Mouse (Mus musculus): ENCODE results near the gene Fgfr2.

Gene Fgfr2

DNA sequence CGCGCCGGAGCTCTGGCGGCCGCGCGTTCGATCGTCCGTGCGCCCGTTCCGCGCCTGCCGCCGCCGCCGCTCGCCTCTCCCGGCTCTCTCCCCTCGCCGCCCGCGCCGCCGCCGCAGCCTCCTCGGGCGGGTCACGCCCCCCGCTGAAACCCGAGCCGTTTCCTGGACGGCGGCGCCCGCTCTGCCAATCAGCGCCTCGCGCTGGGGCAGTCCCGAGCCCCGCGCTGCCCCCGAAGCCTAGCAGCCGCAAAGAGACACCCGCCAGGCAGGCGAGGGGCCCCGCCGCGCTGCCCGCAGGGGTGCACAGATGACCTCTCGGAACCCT, 2857.0 kb downstream of the Fgfr2 start:
- peak; percentile 84 for DNase-seq (ENCODE audit: low spot score)

DNA sequence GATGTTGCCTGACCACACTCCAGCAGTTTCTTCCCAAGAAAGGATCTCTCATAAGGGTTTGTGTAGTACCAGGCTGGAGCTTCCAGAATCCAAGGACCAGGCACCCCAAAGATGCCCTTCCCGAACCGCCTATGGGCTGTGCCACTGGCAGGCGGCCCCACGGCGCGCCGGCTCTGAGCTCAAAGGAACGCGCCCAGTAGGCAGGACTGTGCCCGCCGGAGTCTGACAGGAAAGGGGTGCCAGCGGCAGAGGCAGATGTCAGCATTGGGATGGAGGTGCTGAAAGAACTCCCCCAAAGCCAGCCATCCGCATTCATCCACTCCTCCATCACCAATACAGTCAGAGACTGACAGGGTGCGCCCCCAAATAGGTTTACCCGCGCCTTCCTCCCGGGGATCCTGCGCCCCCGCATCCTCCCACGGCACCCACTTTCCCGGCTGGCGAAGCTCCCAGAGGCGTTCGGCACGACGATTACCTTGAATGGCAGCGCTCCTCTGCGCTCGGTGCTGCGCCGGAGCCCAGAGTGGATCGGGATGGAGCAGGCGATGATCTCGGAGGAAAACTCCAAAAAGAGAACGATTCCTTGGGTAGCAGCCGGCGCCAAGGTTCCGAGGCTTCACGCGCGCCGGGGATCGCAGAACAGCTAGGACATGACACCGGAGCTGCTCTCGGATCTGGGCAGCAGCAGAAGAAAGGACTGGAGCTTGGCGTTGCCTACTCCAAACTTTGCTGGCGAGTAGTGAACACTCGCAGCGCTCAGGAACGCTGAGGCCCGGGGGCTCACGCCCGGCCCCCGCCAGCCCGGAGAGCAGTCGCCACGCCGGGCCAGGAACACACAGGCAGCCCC, 2857.6 kb downstream of the Fgfr2 start:
- peak; percentile 31 for DNase-seq (ENCODE audit: low spot score)

DNA sequence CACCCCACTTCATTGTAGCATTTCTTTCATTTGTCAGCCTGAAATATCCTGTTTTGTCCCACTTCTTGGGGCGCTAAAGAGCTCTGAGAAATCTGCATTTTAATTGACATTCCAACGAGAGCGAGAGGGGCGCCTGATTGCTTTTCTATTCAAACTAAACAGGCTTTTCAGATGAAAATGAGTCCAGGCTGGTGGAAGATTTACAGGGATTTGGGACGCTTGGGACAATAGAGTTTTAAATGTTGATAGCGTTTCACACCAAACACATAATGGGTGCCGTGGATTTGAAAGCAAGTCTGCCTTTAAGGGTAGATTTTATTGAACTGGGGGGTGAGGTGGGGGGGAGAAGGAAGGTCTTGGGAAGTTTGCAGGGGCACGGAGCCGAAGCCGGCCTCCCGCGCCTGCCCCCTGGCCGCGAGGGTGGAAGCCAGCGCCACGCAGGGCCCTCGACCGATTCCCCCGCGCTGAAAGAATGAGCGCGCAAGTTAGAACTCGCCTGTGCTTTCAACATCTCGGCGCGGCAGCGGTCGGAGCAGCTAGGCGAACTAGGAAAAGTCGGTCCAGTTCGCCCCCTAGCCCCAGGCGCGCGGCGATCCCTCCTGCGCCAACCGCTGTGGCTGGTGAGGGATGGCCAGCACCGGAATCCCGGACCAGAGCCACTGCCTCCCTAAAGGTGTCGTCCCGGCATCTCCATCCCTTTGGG, 2858.4 kb downstream of the Fgfr2 start:
- DNase-seq (ENCODE audit: low spot score): peak; percentile 52

DNA sequence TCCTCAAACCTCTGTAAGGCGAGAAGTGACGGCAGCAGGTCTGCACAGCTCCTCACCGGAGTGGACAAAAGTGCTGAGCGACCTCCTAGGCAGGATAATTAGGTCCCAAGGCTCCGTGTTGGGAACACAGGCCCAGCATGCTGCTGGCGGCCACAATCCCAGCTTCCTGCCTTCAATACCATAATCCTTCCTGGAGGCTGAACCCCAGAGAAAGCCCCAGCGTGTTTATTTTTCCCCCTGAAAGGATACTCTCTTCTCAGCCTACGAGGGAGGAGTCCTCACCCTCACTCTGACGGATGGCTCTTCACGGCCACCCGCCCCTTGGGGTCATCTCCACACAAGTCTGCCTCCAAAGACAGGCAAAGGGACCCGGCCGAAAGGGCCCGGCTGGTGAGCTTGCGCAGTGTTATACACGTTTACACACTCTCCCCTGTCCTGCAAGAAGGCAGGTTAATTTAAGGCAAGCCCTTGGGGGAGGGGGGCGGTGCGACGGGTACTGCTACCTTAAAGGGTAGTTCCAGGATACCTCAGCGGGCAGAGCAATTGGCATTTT, 2859.3 kb downstream of the Fgfr2 start:
- DNase-seq (ENCODE audit: low spot score): no peak

DNA sequence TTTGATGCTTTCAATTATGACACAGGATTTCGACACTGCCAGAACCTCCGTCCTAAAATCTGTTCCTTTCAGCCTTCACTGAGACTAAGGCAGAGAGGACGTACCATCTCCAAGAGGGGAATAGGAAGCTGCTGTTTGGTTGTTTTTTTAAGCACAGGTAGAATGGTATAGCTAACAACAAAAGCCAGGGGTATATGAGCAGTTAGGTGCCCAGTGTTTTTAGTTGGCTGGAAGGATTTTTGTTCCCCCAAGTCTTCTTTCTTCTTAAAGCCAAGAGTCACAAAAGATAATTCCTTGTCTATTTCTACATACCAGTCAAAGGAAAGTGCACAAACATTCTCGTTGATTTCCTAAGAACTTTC, 2859.9 kb downstream of the Fgfr2 start:
- no peak for DNase-seq (ENCODE audit: low spot score)

DNA sequence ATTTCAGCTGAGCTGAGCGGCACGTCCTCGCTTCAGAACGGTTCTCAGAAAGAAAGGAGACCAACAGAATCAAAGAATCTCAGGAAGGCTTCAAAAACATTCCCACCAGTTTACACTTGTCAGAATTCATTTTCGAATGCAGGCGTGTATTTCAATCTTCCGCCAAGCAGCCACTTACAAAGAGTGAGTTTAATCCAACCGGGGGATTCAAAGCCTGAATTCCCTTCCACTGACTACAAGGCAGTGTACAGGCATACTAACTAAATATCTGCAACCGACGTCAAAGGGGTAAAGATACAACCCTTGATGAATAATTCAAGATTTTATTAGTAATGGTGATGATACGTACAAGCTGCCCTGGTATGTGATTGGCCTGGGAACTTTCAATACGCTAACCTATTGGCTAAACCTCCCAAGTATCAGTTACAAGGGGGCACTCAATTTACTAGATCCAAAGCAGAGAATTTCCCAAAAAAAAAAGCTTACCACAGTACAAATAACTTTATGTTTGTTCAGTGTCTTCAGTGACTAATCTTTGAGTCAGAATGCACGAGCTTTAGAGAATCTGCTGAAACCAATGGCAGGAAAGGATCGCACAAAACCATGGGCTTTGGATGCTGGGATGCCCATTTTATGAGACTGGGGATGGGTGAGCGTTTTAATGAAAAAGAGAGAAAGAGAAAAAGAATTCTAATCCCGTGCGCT, 2860.5 kb downstream of the Fgfr2 start:
- DNase-seq (ENCODE audit: low spot score): no peak

DNA sequence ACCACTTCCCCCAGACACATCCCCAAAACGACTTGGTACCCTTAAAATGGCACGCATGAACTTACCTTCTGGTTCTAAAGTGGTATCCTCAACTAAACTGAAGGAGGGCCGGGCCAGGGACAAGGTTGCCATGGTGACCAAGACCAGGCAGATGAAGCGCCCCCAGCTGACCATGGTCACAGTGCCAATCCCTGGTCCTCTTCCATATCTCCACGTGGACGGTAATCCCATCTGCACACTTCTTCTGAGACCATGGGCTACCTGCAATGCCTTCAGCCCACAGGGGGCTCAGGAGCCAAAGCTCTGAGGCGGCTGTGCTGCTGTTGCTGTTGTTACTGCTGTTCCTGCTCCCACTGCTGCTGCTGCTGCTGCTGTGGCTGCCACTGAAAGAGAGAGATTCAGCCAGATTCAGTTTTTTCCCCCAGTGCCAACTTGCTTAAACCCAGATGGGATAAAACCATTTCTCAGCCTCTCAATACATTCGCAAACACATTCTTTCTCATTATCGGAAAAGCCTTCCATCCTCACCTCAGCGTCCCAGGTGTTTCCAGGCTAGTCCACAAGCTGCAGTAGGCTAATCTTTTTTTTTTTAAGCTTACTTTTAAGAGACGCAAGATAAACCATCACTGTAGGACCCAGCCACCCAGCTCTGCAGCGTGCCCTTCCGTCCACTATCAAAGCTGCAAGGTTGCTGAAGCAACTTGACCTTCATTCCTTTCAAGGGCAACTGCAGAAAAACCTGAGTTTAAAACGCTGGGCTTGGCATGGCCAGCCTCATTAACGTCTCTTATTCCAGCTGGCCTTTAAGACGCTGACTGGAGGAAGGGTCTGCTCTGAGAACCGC, 2861.2 kb downstream of the Fgfr2 start:
- no peak for DNase-seq (ENCODE audit: low spot score)

DNA sequence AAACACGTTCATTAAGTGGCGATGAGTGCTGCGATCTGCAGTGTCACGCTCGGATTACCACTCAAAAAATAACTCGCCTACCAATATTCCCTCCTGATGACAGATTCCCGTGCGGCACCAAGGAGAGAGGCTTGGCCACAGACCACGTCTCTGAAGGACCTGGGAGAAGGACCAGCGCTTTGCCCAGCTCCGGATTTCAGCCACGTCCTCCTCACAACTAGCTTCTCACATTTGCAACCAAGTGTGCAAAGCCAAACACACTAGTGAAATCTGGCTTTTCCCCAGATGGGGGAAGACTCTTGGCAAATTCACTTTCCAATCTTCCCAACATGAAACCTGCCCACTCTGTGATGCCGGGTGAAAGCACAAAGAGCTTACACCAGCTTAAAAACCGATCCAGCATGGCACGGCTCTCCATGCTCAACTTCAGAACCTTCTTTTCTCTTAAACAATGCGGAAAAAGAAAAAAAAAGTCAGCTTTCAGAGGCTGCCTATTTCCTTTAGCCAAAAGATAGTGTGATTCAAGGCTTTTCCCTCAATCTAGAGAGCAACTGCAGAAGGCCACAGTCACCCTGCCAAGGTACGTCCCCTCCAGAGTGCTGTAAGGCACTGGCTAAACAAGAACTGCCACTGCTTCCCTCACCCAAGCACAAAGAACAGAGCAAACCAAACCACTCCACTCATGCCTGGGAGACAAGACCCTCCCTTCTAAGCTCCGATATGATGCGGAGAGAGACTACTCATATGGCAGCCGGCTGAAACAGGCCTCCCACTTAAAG, 2862.1 kb downstream of the Fgfr2 start:
- no peak for DNase-seq (ENCODE audit: low spot score)

DNA sequence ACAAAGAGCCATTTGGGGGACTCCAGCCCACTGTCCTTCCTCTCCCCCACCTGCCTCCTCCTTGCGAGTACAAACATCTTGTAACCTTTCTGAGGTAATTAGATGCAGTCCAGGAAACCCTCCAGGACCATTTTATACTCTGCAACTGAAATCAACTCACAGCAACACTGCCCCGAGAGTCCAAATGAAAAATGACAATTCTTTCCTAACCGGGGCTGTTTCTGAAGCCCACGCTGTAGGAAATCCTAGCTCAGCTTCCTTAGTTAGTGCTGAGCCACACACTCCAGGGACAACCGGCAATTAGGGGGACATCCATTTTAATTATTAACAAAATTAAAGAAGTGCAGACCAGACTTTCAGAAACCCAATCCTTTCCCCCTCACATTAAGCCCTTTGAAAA, 2863.1 kb downstream of the Fgfr2 start:
- DNase-seq (ENCODE audit: low spot score): no peak

DNA sequence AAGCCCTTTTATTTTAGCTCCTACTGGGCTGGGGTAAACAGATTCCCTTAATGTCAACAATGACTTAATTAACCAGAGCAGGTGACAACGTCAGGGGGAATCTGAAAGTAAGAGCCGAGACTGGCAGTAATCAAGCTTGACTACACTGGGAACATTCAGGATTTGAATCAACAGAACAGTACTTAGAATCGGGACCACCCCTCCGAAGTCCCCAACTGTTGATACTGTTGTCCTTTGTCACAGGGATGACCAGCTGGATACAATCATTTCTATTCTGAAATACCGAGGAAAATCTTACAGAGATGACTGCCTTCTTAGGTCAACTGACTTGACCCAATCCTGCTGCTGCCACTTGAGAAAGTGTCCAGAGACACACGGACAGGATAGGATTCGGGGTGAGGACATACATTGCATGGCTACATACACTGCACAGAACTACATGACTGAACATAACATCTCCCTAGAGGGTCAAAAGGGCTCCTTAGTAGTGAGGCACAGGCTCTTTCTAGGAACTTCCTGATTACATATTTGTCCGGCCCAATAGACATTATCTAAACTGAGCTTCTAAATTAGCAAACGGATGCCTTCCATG, 2864.3 kb downstream of the Fgfr2 start:
- no peak for DNase-seq (ENCODE audit: low spot score)

DNA sequence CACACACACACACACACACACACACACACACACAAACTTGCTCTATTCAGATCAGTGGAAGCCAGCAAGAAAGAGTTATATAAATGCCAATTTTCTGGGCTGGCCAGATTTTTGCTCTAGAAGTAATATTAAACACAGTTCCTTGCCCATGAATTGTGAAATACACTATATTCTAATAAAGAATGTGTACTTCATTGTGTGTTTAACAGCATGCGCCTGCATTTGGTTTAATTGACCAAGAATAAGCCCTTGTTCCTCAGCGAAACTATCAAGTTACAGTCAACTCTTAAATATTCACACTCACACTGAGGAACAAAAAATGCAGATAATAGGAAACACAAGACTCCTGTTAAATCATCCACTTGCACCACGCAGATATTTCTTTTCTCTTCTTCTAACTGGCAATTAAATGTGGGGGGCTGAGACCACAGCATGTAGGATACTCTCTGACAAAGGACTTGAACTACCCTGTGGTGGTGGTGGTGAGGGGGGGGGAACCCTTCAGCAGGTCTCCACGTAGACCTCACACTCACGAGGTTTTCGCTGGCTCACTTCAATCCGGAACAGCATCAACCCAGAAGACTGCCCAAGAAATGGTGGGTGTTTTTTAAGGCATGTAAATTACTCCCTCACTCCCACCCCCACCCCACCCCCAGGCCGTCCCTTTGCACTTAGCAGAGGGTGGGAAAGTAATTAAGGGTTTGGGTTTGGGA, 2865.0 kb downstream of the Fgfr2 start:
- no peak for DNase-seq (ENCODE audit: low spot score)

DNA sequence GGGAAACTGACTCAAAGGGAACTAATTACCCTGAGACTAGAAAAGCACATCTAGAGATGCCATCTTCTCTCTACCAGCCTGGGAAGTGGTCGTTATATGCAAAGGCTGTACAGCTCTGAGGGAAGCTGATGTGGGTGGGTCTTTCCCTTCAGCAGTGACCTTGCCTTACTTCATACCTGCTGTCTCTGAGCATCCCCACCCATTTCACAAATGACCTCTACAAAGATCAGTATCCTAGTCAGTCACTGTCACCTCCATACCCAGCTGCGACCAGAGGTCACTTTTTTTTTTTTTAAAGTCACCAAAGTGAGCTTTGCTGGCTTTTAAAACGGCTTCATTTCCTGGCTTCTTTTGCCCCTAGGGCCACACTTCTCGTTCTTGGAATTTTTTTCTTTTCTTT, 2869.9 kb downstream of the Fgfr2 start:
- no peak for DNase-seq (ENCODE audit: low spot score)

DNA sequence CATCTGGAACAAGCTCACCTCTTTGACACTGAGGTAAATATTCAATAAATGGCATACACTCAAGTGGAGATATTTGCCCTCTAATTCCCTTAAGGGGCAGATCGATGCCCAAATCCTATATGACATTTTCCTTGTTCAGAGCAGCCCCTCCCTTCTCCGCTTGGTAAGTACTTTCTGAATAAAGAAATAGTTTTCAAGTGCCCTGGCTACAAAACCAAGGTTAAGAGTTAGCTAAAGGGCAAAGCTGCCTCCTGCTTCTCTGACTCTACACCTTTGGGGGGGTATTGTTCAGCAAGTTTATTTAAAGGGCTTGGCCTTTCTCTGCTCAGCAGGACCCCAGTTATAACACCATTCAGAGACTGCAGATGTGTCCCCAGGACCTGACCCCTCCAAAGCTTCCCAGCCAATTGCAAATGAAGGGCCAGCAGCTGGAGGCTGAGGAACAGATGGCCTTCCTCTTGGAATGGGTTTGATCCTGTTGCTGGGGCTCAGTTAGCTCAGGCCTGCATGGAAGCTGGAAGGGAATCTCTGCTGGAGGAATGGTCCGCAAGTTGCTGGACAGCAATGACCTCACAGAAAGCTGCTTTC, 2871.1 kb downstream of the Fgfr2 start:
- no peak for DNase-seq (ENCODE audit: low spot score)

DNA sequence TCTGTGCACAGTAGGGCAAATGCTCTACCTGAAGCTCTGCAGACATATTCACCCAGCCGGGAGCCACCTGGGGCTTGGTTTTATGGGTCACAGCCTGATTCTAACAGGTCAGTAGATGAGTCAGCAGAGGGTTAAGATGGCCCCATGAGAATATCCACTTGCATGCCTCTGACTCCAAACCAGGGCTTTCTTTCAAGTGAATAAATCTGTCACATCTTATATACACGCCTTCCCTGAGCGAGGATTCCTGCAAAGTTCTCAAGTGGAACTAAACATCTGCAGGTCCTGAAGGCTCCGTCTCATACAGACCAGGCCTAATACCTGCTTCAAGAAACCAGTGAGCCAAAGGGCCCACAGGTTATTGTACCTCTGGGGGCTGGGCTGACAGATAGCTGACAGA, 2872.2 kb downstream of the Fgfr2 start:
- no peak for DNase-seq (ENCODE audit: low spot score)

DNA sequence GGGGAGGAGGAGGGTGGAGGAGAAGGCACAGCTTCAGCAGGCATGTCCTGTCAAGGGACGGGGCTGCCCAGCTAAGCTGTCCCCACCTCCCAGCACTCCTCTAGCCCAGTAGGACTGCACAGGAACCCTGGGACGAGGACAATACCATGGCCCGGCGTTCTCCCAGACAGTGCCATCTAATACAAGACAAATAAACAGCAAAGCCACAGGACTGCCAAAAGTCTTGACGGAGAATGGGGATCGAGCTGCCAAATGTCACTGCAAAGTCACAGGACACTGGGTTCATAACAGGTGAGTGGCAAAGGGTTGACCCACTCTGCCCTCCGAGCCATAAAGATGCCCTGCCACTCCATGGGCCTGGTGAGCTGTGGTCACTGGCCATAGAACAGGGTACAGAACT, 2874.7 kb downstream of the Fgfr2 start:
- DNase-seq (ENCODE audit: low spot score): no peak

DNA sequence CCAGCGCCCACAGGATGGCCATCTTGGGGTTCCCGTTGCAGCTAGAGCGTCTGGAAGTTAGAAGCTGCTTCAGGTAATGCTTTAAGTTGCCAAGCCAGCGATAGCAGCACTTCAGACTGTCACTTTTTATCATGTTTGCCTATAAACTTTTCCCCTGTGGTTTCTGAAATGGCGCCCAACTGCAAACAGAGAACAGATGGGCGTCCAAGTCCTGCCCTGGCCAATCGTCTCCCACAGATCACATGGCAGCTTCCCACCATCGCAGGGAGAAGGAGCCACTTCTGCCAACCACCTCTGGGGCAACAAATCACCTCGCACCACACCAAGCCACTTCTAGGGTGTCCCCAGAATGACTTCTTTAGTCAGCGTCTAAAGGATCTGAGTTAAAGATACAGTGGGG, 2875.3 kb downstream of the Fgfr2 start:
- DNase-seq (ENCODE audit: low spot score): no peak

DNA sequence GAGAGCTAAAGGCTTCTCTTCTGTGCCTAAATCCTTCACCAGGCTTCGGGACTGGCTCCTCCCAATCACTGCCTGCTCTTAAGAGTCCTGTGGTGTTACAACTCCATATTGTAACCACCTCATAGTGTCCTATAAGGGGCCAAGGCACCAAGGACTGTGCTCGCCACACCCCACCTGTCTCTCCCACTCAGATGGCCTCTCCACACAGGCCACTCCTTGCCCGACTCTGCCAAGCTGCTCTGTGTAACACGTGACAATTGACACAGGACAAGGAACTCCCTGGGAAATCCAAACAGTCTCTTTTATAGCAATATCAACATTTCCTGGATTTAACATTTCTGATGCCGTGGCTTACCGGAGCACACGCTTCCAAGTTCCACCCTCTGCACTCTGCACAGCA, 2876.7 kb downstream of the Fgfr2 start:
- DNase-seq (ENCODE audit: low spot score): no peak

DNA sequence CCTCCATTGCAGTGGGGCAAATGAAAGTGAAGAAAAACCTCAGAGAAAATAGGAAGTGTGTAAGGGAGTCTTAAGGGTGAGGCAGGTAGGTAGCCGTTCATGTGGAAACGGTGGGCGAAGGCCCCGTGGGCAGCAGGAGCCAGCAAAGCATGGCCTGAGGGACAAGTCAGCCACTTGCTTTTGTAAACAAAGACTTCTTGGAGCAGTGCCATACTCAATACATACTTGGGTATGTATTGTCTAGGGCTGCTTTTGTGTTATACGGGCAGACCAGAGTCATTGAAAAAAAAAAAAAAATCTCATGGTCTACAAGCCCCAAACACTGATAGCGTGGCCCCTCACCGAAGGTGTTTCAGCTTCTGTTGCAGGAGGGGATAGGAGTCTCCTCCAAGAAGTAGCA, 2878.6 kb downstream of the Fgfr2 start:
- no peak for DNase-seq (ENCODE audit: low spot score)

DNA sequence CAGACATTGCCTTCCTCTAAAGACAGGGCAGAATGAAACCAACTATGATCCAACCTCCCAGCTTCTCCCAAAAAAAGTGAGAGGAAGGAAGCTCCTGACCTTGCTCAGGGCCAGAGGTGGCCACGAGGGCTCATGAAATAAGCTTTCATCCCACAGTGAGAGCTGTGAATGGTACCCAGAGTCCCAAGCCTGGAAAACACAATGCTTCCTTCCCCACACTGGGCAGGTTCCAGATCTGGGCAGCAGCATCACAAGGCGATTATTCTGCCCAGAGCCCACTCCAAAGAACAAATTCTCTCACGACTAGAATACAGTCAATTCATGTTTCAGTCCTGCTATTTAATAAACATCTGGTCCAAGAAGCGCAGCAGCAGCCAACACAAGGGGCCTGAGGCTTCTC, 2879.3 kb downstream of the Fgfr2 start:
- DNase-seq (ENCODE audit: low spot score): no peak

DNA sequence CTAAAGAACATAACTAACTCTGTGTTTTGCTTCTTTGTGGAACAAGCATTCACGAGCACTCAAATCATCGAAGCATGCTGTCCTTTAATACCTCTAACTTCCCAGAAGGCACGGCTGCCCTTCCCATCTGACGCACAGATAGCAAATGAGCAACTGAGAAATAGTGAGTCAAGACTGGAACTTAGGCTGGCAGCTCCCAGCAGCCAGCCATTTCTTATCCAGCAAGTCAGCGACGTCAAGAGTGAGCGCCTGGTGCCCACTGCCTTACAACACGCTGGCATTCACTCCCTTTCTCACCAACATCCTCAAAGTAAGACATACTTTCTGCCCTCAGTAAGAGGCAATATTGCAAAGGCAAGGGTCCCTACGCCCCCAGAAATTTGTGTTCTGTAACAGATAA, 2883.0 kb downstream of the Fgfr2 start:
- DNase-seq (ENCODE audit: low spot score): no peak
